Mouse (Mus musculus) intestine, postnatal 0 days (tissue): ENCODE measurements at regions not wholly inside any gene's neighbourhood (a gene's known extent, or its start where the extent isn't known, plus 50 kb on each side); places are given as distances from the start of the nearest gene placed in this dataset.
"Not testable (repeated sequence)": the region's sequence is repeated elsewhere in the genome, so short reads cannot be mapped to it uniquely, and the experiment has no call there.

Experiments
- ATAC-seq: fragments of 200-750 bp; cut with Nextera tagmentation; 2 replicates; pipeline ENCODE4 v1.8.0; 2017; ENCODE audit warnings: mild to moderate bottlenecking, moderate TSS enrichment, moderate library complexity
- H3K27ac ChIP-seq: fragments of 300-500 bp; sonication (generic); 2 replicates; pipeline ENCODE4 v1.5.1; 2014; ENCODE audit warnings: mild to moderate bottlenecking, low read depth, low read length, moderate library complexity
- H3K27me3 ChIP-seq: fragments of 300-500 bp; sonication (generic); replicated peaks from 2 replicates; pipeline ENCODE4 v1.6.1; 2014; ENCODE audit warnings: low read length, mixed read lengths; ENCODE audit not compliant: control insufficient read depth, insufficient read depth
- H3K36me3 ChIP-seq: fragments of 300-500 bp; sonication (generic); 2 replicates; pipeline ENCODE4 v1.6.1; 2014; ENCODE audit warnings: mild to moderate bottlenecking, moderate library complexity; ENCODE audit not compliant: control insufficient read depth, insufficient read depth
- H3K4me1 ChIP-seq: fragments of 300-500 bp; sonication (generic); replicated peaks from 2 replicates; pipeline ENCODE4 v1.6.1; 2014; ENCODE audit warnings: antibody characterized with exemption, low read length, mixed read lengths; ENCODE audit not compliant: control insufficient read depth, insufficient read depth
- H3K4me2 ChIP-seq: fragments of 300-500 bp; sonication (generic); replicated peaks from 2 replicates; pipeline ENCODE4 v1.6.1; 2014; ENCODE audit warnings: low read depth, mild to moderate bottlenecking, moderate library complexity
- H3K4me3 ChIP-seq: fragments of 300-500 bp; sonication (generic); 2 replicates; pipeline ENCODE4 v1.5.1; 2014; ENCODE audit warnings: low read depth, low read length
- H3K9ac ChIP-seq: fragments of 300-500 bp; sonication (generic); 2 replicates; pipeline ENCODE4 v1.6.1; 2014; ENCODE audit warnings: mild to moderate bottlenecking, low read depth, low read length
- H3K9me3 ChIP-seq: fragments of 300-500 bp; sonication (generic); 2 replicates; pipeline ENCODE4 v1.6.1; 2016; ENCODE audit warnings: mixed run types; ENCODE audit not compliant: control insufficient read depth
- CTCF ChIP-seq: sonication (generic); IDR thresholded peaks from 2 replicates; pipeline ENCODE4 v1.5.1; 2016; ENCODE audit warnings: low read depth, mild to moderate bottlenecking, control low read depth, antibody characterized with exemption, moderate library complexity
- WGBS: fragments of 180-500 bp; shearing (Covaris S2); extraction: QIAGEN DNeasy Blood & Tissue Kit; methylation state at CpG from one replicate; pipeline ENCODE4 v1.1.7; 2014; 5-methylcytosine and 5-hydroxymethylcytosine counted together

- 38% methylated on average over 3 of the region's 3 CpGs for WGBS
- H3K36me3 ChIP-seq = not testable (repeated sequence)
Observed at GRCm38 (mm10) chrX:91059251-91059650, 167.3 kb downstream of the Gm44 start.

GRCm38 (mm10) chrX:91085137-91085536 is 193.2 kb downstream of the Gm44 start:
- H3K27me3 ChIP-seq, H3K9ac ChIP-seq, H3K4me3 ChIP-seq, ATAC-seq, H3K4me1 ChIP-seq, H3K9me3 ChIP-seq, H3K27ac ChIP-seq, H3K36me3 ChIP-seq, H3K4me2 ChIP-seq: not testable (repeated sequence)
- 45% methylated on average over 4 of the region's 4 CpGs for WGBS

More at GRCm38 (mm10) chrX:91059251-91059650, 167.3 kb downstream of the Gm44 start:
- not testable (repeated sequence) for H3K9me3 ChIP-seq, H3K4me2 ChIP-seq, H3K4me1 ChIP-seq, H3K27ac ChIP-seq, H3K4me3 ChIP-seq, ATAC-seq, H3K27me3 ChIP-seq, H3K9ac ChIP-seq
- TF ChIP-seq CTCF = peak; percentile 46
